In genomic region chr11:70212896-70213295, GRCm38 (mm10) we compare ENCODE assay signal across 10 mouse cellular contexts. TPM values are rescaled to one million over a fixed set of nuclear protein-coding genes. Genes with fewer than 3 reads are reported as not detected.
DNase-seq lines count a peak whose midpoint lies in the region; TF ChIP-seq lines count a peak whose summit lies in the region.
"Had no signal": no experiment of that assay in that cellular context is flagged by ENCODE, and none has a peak within 500 bp of the region (broad histone marks: within the 10 kb centered on the region; RNA-seq: fewer than 3 reads in every experiment).

No protein-coding gene starts in this region.

- H3K27ac ChIP-seq in left cerebral cortex, adult 2 months: 0 out of 2 replicates have a peak overlapping the region, but pooled peaks have one; percentile 6
- H3K27ac ChIP-seq in MEL (ENCODE audit: control insufficient read depth, low read depth, low read length): no peak overlapping the region
- H3K27ac ChIP-seq in layer of hippocampus, adult 2 months: peak overlapping the region; percentile 88; the same call in 1 of the 2 replicates
- H3K27ac ChIP-seq: embryonic facial prominence, embryonic 15.5 days; macrophage had no signal

- peak; percentile 96 for TF ChIP-seq RAD21 in MEL (IDR thresholded peaks at IDR 0.05; ENCODE audit: low read depth, low read length)

- H3K4me3 ChIP-seq in left cerebral cortex, adult 2 months: no peak overlapping the region
- H3K4me3 ChIP-seq in MEL (ENCODE audit: control insufficient read depth in 1 of 2, insufficient read depth in 1 of 2, low read depth in 2 of 2, low read length in 2 of 2): no peak overlapping the region
- no peak overlapping the region for H3K4me3 ChIP-seq in layer of hippocampus, adult 2 months

- H3K9ac ChIP-seq in MEL (ENCODE audit: control insufficient read depth, low read depth, low read length, poor library complexity, severe bottlenecking): peak overlapping the region; percentile 30
- H3K9ac ChIP-seq: embryonic facial prominence, embryonic 15.5 days had no signal

- H3K36me3 ChIP-seq in MEL (ENCODE audit: control insufficient read depth in 1 of 2, insufficient read depth in 2 of 2, low read length in 2 of 2): no peaks in the 10 kb centered on the region

- H3K9me3 ChIP-seq in MEL (replicated peaks; ENCODE audit: insufficient read depth, low read length): no peaks in the 10 kb centered on the region
- H3K9me3 ChIP-seq: embryonic facial prominence, embryonic 15.5 days had no signal

- TF ChIP-seq EP300 in MEL (IDR thresholded peaks at IDR 0.05; ENCODE audit: low read depth in 1 of 2, low read length in 2 of 2): no peak

- intact Hi-C loops in left cerebral cortex, adult 2 months (cut with DNase I): loop anchor here (1.0 to 2.0 kb wide), 3 partner anchors 139 to 278 kb away; partner anchors contain the start of genes Asgr1 and Ybx2

- TF ChIP-seq CTCF in left cerebral cortex, adult 2 months (IDR thresholded peaks at IDR 0.05): peak; percentile 74
- TF ChIP-seq CTCF in MEL (IDR thresholded peaks at IDR 0.05 in 2 of 3, conservative IDR thresholded peaks at IDR 0.05 in 1 of 3; ENCODE audit: control insufficient read depth in 1 of 3, insufficient read depth in 1 of 3, low read depth in 2 of 3, low read length in 3 of 3, poor library complexity in 1 of 3, severe bottlenecking in 1 of 3): peak; percentile 44 to 96 (median 65)
- TF ChIP-seq CTCF in layer of hippocampus, adult 2 months (conservative IDR thresholded peaks at IDR 0.05): peak; percentile 86

- no peaks in the 10 kb centered on the region for H3K79me2 ChIP-seq in MEL (ENCODE audit: control insufficient read depth, insufficient read depth, low read length, poor library complexity)

- H3K27me3 ChIP-seq in MEL (ENCODE audit: control insufficient read depth in 1 of 2, insufficient read depth in 2 of 2, low read length in 2 of 2): no peaks in the 10 kb centered on the region

- TF ChIP-seq POLR2A in MEL (IDR thresholded peaks at IDR 0.05; ENCODE audit: control insufficient read depth in 1 of 2, insufficient read depth in 1 of 2, low read depth in 1 of 2, low read length in 2 of 2, poor library complexity in 1 of 2): no peak

- peaks cover 0 to 5% of the 10 kb centered on the region in 2 experiments; a peak in 1 of 4 replicates for H3K4me1 ChIP-seq in MEL (ENCODE audit: control insufficient read depth in 1 of 2, insufficient read depth in 2 of 2, low read length in 2 of 2)

- peak in 1 of 2 experiments; percentile 66 for DNase-seq in left cerebral cortex, adult 2 months (ENCODE audit: extremely low spot score in 1 of 2, low spot score in 2 of 2)
- DNase-seq in left cerebral cortex, adult 8-10 months (ENCODE audit: low spot score in 2 of 2): no peak
- DNase-seq in MEL (ENCODE audit: low read depth, low spot score): peak; percentile 89
- DNase-seq in cerebellum, adult 18-20 months: peak; percentile 82 to 86
- peak; percentile 76 for DNase-seq in heart, postnatal 4 days
- DNase-seq in layer of hippocampus, adult 2 months (ENCODE audit: low spot score in 2 of 2): peak; percentile 78 to 80
- DNase-seq in mesoderm, embryonic 11.5 days (ENCODE audit: low read depth, low spot score): peak; percentile 57
- DNase-seq in spleen, postnatal 4 days (ENCODE audit: low spot score in 2 of 2): no peak

TF ChIP-seq in MEL, 35 proteins besides CTCF, POLR2A, EP300 and RAD21 (continues in another document):
- TF ChIP-seq E2F4 (IDR thresholded peaks at IDR 0.05; ENCODE audit: borderline replicate concordance, low read depth, low read length) (no peak), ELF1 (IDR thresholded peaks at IDR 0.05; ENCODE audit: low read depth, low read length) (peak; percentile 69; the same call in 1 of the 2 replicates), GABPA (IDR thresholded peaks at IDR 0.05; ENCODE audit: low read depth, low read length) (no peak), ZC3H11A (IDR thresholded peaks at IDR 0.05; ENCODE audit: low read depth, low read length) (peak; percentile 88), KAT2A (conservative IDR thresholded peaks at IDR 0.05; ENCODE audit: low read depth, low read length) (no peak), ZNF384 (IDR thresholded peaks at IDR 0.05; ENCODE audit: low read depth, low read length) (0 out of 2 replicates have a peak, but pooled peaks have one; percentile 8), POLR2AphosphoS5 (IDR thresholded peaks at IDR 0.05; ENCODE audit: borderline replicate concordance, low read depth, low read length) (no peak), MEF2A (IDR thresholded peaks at IDR 0.05; ENCODE audit: extremely low read depth, insufficient replicate concordance, low read depth, low read length, poor library complexity, severe bottlenecking) (no peak), TBP (IDR thresholded peaks at IDR 0.05; ENCODE audit: low read depth, low read length) (no peak), TAL1 (IDR thresholded peaks at IDR 0.05; ENCODE audit: low read length) (no peak), MAZ (IDR thresholded peaks at IDR 0.05; ENCODE audit: low read depth, low read length) (no peak), NELFE (IDR thresholded peaks at IDR 0.05; ENCODE audit: low read depth, low read length) (no peak), MXI1 (IDR thresholded peaks at IDR 0.05; ENCODE audit: low read depth, low read length) (no peak), SIN3A (IDR thresholded peaks at IDR 0.05; ENCODE audit: low read length) (peak; percentile 67), RCOR1 (IDR thresholded peaks at IDR 0.05; ENCODE audit: low read depth, low read length) (no peak), UBTF (IDR thresholded peaks at IDR 0.05; ENCODE audit: borderline replicate concordance, insufficient read depth, low read depth, low read length) (no peak), TCF12 (IDR thresholded peaks at IDR 0.05; ENCODE audit: low read depth, low read length) (no peak), HCFC1 (IDR thresholded peaks at IDR 0.05; ENCODE audit: low read depth, low read length) (0 out of 2 replicates have a peak, but pooled peaks have one; percentile 43), NRF1 (IDR thresholded peaks at IDR 0.05; ENCODE audit: insufficient read depth, low read depth, low read length, poor library complexity, severe bottlenecking) (no peak), USF2 (IDR thresholded peaks at IDR 0.05; ENCODE audit: borderline replicate concordance in 1 of 2, insufficient read depth in 1 of 2, low read depth in 1 of 2, low read length in 2 of 2) (no peak), JUND (IDR thresholded peaks at IDR 0.05; ENCODE audit: low read depth, low read length) (no peak), MYB (IDR thresholded peaks at IDR 0.05; ENCODE audit: low read depth, low read length) (no peak), ZKSCAN1 (IDR thresholded peaks at IDR 0.05; ENCODE audit: low read depth, low read length) (no peak), ZMIZ1 (IDR thresholded peaks at IDR 0.05; ENCODE audit: low read depth, low read length) (no peak), MYC (IDR thresholded peaks at IDR 0.05; ENCODE audit: low read depth, low read length) (no peak), BHLHE40 (IDR thresholded peaks at IDR 0.05; ENCODE audit: borderline replicate concordance, low read depth, low read length) (no peak), GATA1 (IDR thresholded peaks at IDR 0.05; ENCODE audit: low read depth, low read length) (no peak), USF1 (IDR thresholded peaks at IDR 0.05; ENCODE audit: low read depth, low read length) (no peak), MAX (IDR thresholded peaks at IDR 0.05; ENCODE audit: low read length) (no peak)

RNA-seq across cellular contexts. Expression of gene Slc16a11, which starts 0.3 kb away (rescaled TPM):
- 10 to 100 TPM; 35.7 to 36.9 TPM for total RNA-seq in left cerebral cortex, adult 2 months (2021)
- total RNA-seq in left cerebral cortex, adult 8-10 months (2022): 10 to 100 TPM; 32.3 to 43.4 (median 36.5) TPM
- 0.31 and 0.33 TPM in 2 replicates for total RNA-seq in MEL (2012; rRNA removed)
- 1 to 10 TPM in 1 of 2 experiments, not detected in 1; 1.2 TPM for polyA plus RNA-seq in MEL (2012; ENCODE audit: insufficient read depth in 1 of 2, insufficient read length in 2 of 2, low read depth in 1 of 2, low replicate concordance in 2 of 2, missing spikeins in 1 of 2)
- under 1 TPM in 1 of 2 experiments, not detected in 1; 0.43 TPM for total RNA-seq in heart, postnatal 4 days (2021)
- total RNA-seq in layer of hippocampus, adult 2 months (2021): 10 to 100 TPM; 35.2 to 47.0 TPM
- polyA plus RNA-seq: macrophage had no signal

RNA-seq across cellular contexts. Expression of gene Slc16a13, which starts 8.0 kb away (rescaled TPM):
- 10 to 100 TPM in 1 of 2 experiments, 1 to 10 TPM in 1; 7.5 to 10.5 TPM for total RNA-seq in left cerebral cortex, adult 2 months (2021)
- total RNA-seq in left cerebral cortex, adult 8-10 months (2022): 10 to 100 TPM in 1 of 4 experiments, 1 to 10 TPM in 3; 7.6 to 10.4 (median 8.5) TPM
- 3.1 and 4.2 TPM in 2 replicates for total RNA-seq in MEL (2012; rRNA removed)
- 1 to 10 TPM in 1 of 2 experiments, not detected in 1; 7.9 TPM for polyA plus RNA-seq in MEL (2012; ENCODE audit: insufficient read depth in 1 of 2, insufficient read length in 2 of 2, low read depth in 1 of 2, low replicate concordance in 2 of 2, missing spikeins in 1 of 2)
- total RNA-seq in heart, postnatal 4 days (2021): 1 to 10 TPM; 6.3 to 6.5 TPM
- total RNA-seq in layer of hippocampus, adult 2 months (2021): 10 to 100 TPM in 1 of 2 experiments, 1 to 10 TPM in 1; 7.9 to 11.0 TPM

RNA-seq across cellular contexts. Expression of gene Bcl6b, which starts 16.7 kb away (rescaled TPM):
- total RNA-seq in left cerebral cortex, adult 2 months (2021): 1 to 10 TPM; 1.7 to 3.5 TPM
- 1 to 10 TPM; 1.0 to 2.2 (median 1.9) TPM for total RNA-seq in left cerebral cortex, adult 8-10 months (2022)
- not detected in 2 replicates for total RNA-seq in MEL (2012; rRNA removed)
- not detected for polyA plus RNA-seq in MEL (2012; ENCODE audit: insufficient read depth in 1 of 2, insufficient read length in 2 of 2, low read depth in 1 of 2, low replicate concordance in 2 of 2, missing spikeins in 1 of 2)
- total RNA-seq in heart, postnatal 4 days (2021): 10 to 100 TPM; 47.0 to 53.6 TPM
- 1 to 10 TPM in 1 of 2 experiments, under 1 TPM in 1; 0.83 to 1.4 TPM for total RNA-seq in layer of hippocampus, adult 2 months (2021)
- polyA plus RNA-seq: macrophage had no signal

RNA-seq across cellular contexts. Expression of gene 0610010K14Rik, which starts 24.8 kb away (rescaled TPM):
- total RNA-seq in left cerebral cortex, adult 2 months (2021): 10 to 100 TPM; 45.5 to 51.2 TPM
- total RNA-seq in left cerebral cortex, adult 8-10 months (2022): 10 to 100 TPM; 41.0 to 46.9 (median 42.0) TPM
- total RNA-seq in MEL (2012; rRNA removed): 60.4 and 61.8 TPM in 2 replicates
- 100 to 1,000 TPM in 1 of 2 experiments, not detected in 1; 189 TPM for polyA plus RNA-seq in MEL (2012; ENCODE audit: insufficient read depth in 1 of 2, insufficient read length in 2 of 2, low read depth in 1 of 2, low replicate concordance in 2 of 2, missing spikeins in 1 of 2)
- total RNA-seq in heart, postnatal 4 days (2021): 10 to 100 TPM; 72.3 to 79.4 TPM
- total RNA-seq in layer of hippocampus, adult 2 months (2021): 10 to 100 TPM; 43.8 to 48.7 TPM

RNA-seq across cellular contexts. Expression of gene Gm21988, which starts 26.7 kb away (rescaled TPM):
- total RNA-seq in left cerebral cortex, adult 2 months (2021): 1 to 10 TPM; 4.9 to 5.3 TPM
- total RNA-seq in left cerebral cortex, adult 8-10 months (2022): 1 to 10 TPM; 3.2 to 5.1 (median 3.8) TPM
- 2.3 and 3.7 TPM in 2 replicates for total RNA-seq in MEL (2012; rRNA removed)
- polyA plus RNA-seq in MEL (2012; ENCODE audit: insufficient read depth in 1 of 2, insufficient read length in 2 of 2, low read depth in 1 of 2, low replicate concordance in 2 of 2, missing spikeins in 1 of 2): 1 to 10 TPM in 1 of 2 experiments, not detected in 1; 4.1 TPM
- 1 to 10 TPM; 2.4 to 2.6 TPM for total RNA-seq in heart, postnatal 4 days (2021)
- 1 to 10 TPM; 3.9 to 4.3 TPM for total RNA-seq in layer of hippocampus, adult 2 months (2021)

Comparison
In these comparisons a context has a peak if more than half of its experiments do, and no peak if none do; other contexts are left out.
1. DNase-seq: peak in MEL (single experiment), cerebellum, adult 18-20 months (2 of 2), heart, postnatal 4 days (single experiment), layer of hippocampus, adult 2 months (2 of 2) and mesoderm, embryonic 11.5 days (single experiment); none in left cerebral cortex, adult 8-10 months (0 of 2) and spleen, postnatal 4 days (0 of 2).
2. RNA of gene Slc16a11, which starts 0.3 kb away (total RNA-seq): 35.2 to 47.0 TPM in layer of hippocampus, adult 2 months, 32.3 to 43.4 TPM in left cerebral cortex, adult 8-10 months and 35.7 to 36.9 TPM in left cerebral cortex, adult 2 months; 0.43 TPM in heart, postnatal 4 days and 0.31 to 0.33 TPM in MEL; every median in the first group is over 10 times any median in the second.
3. RNA of gene Bcl6b, which starts 16.7 kb away (total RNA-seq): 47.0 to 53.6 TPM in heart, postnatal 4 days; 1.7 to 3.5 TPM in left cerebral cortex, adult 2 months, 1.0 to 2.2 TPM in left cerebral cortex, adult 8-10 months, 0.83 to 1.4 TPM in layer of hippocampus, adult 2 months and not detected in MEL; every median in the first group is over 10 times any median in the second.
4. Peak in every context shown above with its lines, with median percentiles within 50 percentile points of each other: CTCF ChIP-seq.